In the genomic region with DNA sequence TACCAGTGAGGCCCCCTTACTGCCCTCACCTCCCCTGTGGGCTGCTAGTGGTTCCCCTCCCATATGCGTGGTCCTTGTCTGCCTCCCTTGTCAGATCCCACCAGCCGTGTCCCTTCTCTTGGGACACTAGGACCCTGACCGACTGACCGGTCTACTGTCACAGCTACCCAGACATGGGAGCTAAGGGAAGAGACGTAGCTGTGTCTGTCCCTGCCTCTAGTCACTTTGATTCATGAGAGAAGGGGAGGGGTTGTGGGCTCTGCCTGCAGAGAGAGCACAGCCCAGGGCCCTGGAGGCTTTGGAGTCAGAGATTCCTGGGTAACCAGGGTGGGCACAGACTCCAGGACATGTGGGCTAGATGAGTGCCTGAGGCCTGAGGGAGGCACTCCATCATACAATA, we compare ENCODE assay signal across 13 mouse cellular contexts.
DNase-seq lines count a peak whose midpoint lies in the region; ATAC-seq and TF ChIP-seq lines count a peak whose summit lies in the region.
"Had no signal": no experiment of that assay in that cellular context is flagged by ENCODE, and none has a peak within 500 bp of the region (broad histone marks: within the 10 kb centered on the region; RNA-seq: fewer than 3 reads in every experiment).

No protein-coding gene starts in this region.

- WGBS in intestine, embryonic 16.5 days = 55% methylated on average over 5 of the region's 5 CpGs
- 67% methylated on average over 5 of the region's 5 CpGs for WGBS in intestine, postnatal 0 days
- WGBS in embryonic facial prominence, embryonic 10.5 days = 28% methylated on average over 5 of the region's 5 CpGs

- no peak overlapping the region for H3K27ac ChIP-seq in intestine, embryonic 16.5 days (ENCODE audit: low read length)
- no peak overlapping the region for H3K27ac ChIP-seq in intestine, postnatal 0 days (ENCODE audit: low read depth, low read length)
- peak overlapping the region; percentile 85 for H3K27ac ChIP-seq in embryonic facial prominence, embryonic 10.5 days (replicated peaks)
- H3K27ac ChIP-seq: lung, embryonic 15.5 days had no signal

- TF ChIP-seq CTCF in intestine, postnatal 0 days (IDR thresholded peaks at IDR 0.05; ENCODE audit: low read depth) = no peak

- no peaks in the 10 kb centered on the region for H3K27me3 ChIP-seq in intestine, embryonic 16.5 days (replicated peaks; ENCODE audit: control insufficient read depth, insufficient read depth, low read length)
- no peaks in the 10 kb centered on the region for H3K27me3 ChIP-seq in intestine, postnatal 0 days (replicated peaks; ENCODE audit: control insufficient read depth, insufficient read depth, low read length)
- H3K27me3 ChIP-seq in embryonic facial prominence, embryonic 10.5 days (replicated peaks; ENCODE audit: low read depth, poor library complexity, severe bottlenecking) = peaks cover 37% of the 10 kb centered on the region; the same call in 1 of the 2 replicates
- H3K27me3 ChIP-seq: lung, embryonic 15.5 days had no signal

- peak overlapping the region; percentile 4; the same call in 1 of the 2 replicates for H3K9ac ChIP-seq in intestine, embryonic 16.5 days (ENCODE audit: low read depth, low read length)
- H3K9ac ChIP-seq in intestine, postnatal 0 days (ENCODE audit: low read depth, low read length) = no peak overlapping the region
- H3K9ac ChIP-seq: lung, embryonic 15.5 days had no signal

- H3K4me1 ChIP-seq in intestine, embryonic 16.5 days (ENCODE audit: control insufficient read depth, insufficient read depth, low read length) = peaks cover 52% of the 10 kb centered on the region
- H3K4me1 ChIP-seq in intestine, postnatal 0 days (replicated peaks; ENCODE audit: control insufficient read depth, insufficient read depth, low read length) = peaks cover 4% of the 10 kb centered on the region
- peaks cover 92% of the 10 kb centered on the region for H3K4me1 ChIP-seq in embryonic facial prominence, embryonic 10.5 days

- no peaks in the 10 kb centered on the region for H3K36me3 ChIP-seq in intestine, embryonic 16.5 days (ENCODE audit: control insufficient read depth, insufficient read depth, low read length)
- no peaks in the 10 kb centered on the region for H3K36me3 ChIP-seq in intestine, postnatal 0 days (ENCODE audit: control insufficient read depth, insufficient read depth)
- no peaks in the 10 kb centered on the region for H3K36me3 ChIP-seq in embryonic facial prominence, embryonic 10.5 days (replicated peaks)
- H3K36me3 ChIP-seq: lung, embryonic 15.5 days had no signal

- no peak overlapping the region for H3K4me2 ChIP-seq in intestine, embryonic 16.5 days (ENCODE audit: low read depth, low read length)
- no peak overlapping the region for H3K4me2 ChIP-seq in intestine, postnatal 0 days (replicated peaks; ENCODE audit: low read depth)
- H3K4me2 ChIP-seq: lung, embryonic 15.5 days had no signal

- H3K4me3 ChIP-seq in intestine, embryonic 16.5 days (ENCODE audit: low read length) = no peak overlapping the region
- H3K4me3 ChIP-seq in intestine, postnatal 0 days (ENCODE audit: low read depth, low read length) = no peak overlapping the region
- no peak overlapping the region for H3K4me3 ChIP-seq in embryonic facial prominence, embryonic 10.5 days
- H3K4me3 ChIP-seq: erythroblast, embryonic 14.5 days; lung, embryonic 15.5 days had no signal

- H3K9me3 ChIP-seq in intestine, embryonic 16.5 days (ENCODE audit: control insufficient read depth, low read length) = no peaks in the 10 kb centered on the region
- H3K9me3 ChIP-seq in intestine, postnatal 0 days (ENCODE audit: control insufficient read depth) = no peaks in the 10 kb centered on the region
- no peaks in the 10 kb centered on the region for H3K9me3 ChIP-seq in embryonic facial prominence, embryonic 10.5 days
- H3K9me3 ChIP-seq: lung, embryonic 15.5 days had no signal

- peak; percentile 67 for DNase-seq in embryo, embryonic 10.5 days (ENCODE audit: low spot score)
- DNase-seq in embryonic facial prominence, embryonic 10.5 days (ENCODE audit: low spot score) = no peak
- DNase-seq in mesoderm, embryonic 11.5 days (ENCODE audit: low read depth, low spot score) = peak; percentile 71
- no peak for DNase-seq in natural killer cell, adult 2 months (ENCODE audit: low spot score in 2 of 2)
- DNase-seq in T-cell, adult 2 months (ENCODE audit: low spot score) = no peak
- DNase-seq in urinary bladder, adult 2 months (ENCODE audit: low spot score) = no peak
- DNase-seq: cerebellum, adult 9-11 months; gastrocnemius, postnatal 36 days; kidney, postnatal 10 days had no signal

- ATAC-seq in intestine, embryonic 16.5 days = no peak
- ATAC-seq in intestine, postnatal 0 days = no peak

Comparison
In these comparisons a context has a peak if more than half of its experiments do, and no peak if none do; other contexts are left out.
1. DNase-seq: peak in embryo, embryonic 10.5 days (single experiment) and mesoderm, embryonic 11.5 days (single experiment); none in embryonic facial prominence, embryonic 10.5 days (single experiment), natural killer cell, adult 2 months (0 of 2), T-cell, adult 2 months (single experiment) and urinary bladder, adult 2 months (single experiment).